Mouse (Mus musculus) hindbrain, embryonic 11.5 days (tissue): ENCODE results near the gene Skil. TPM values are rescaled to one million over a fixed set of nuclear protein-coding genes. Genes with fewer than 3 reads are reported as not detected.

ENCODE experiments used
- ATAC-seq: fragments of 200-750 bp; cut with Nextera tagmentation; 2 replicates; pipeline ENCODE4 v1.8.0; 2017; ENCODE audit warnings: mild to moderate bottlenecking, moderate TSS enrichment, moderate library complexity; ENCODE audit not compliant: low FRiP score
- DNase-seq: peaks from one replicate; pipeline ENCODE4 v3.0.0-alpha.2; 2015; ENCODE audit warnings: low spot score
- H3K27ac ChIP-seq: fragments of 300-500 bp; sonication (generic); 2 replicates; pipeline ENCODE4 v1.5.1; 2014; ENCODE audit warnings: mild to moderate bottlenecking, low read depth, low read length
- H3K27me3 ChIP-seq: fragments of 300-500 bp; sonication (generic); 2 replicates; pipeline ENCODE4 v1.6.1; 2014; ENCODE audit warnings: mild to moderate bottlenecking, low read length, moderate library complexity, mixed read lengths; ENCODE audit not compliant: control insufficient read depth, insufficient read depth
- H3K36me3 ChIP-seq: fragments of 300-500 bp; sonication (generic); 2 replicates; pipeline ENCODE4 v1.6.1; 2014; ENCODE audit warnings: mild to moderate bottlenecking, low read length, moderate library complexity, mixed read lengths; ENCODE audit not compliant: control insufficient read depth, insufficient read depth
- H3K4me1 ChIP-seq: fragments of 300-500 bp; sonication (generic); replicated peaks from 2 replicates; pipeline ENCODE4 v1.6.1; 2014; ENCODE audit warnings: low read length, mixed read lengths; ENCODE audit not compliant: control insufficient read depth, insufficient read depth
- H3K4me2 ChIP-seq: fragments of 300-500 bp; sonication (generic); replicated peaks from 2 replicates; pipeline ENCODE4 v1.6.1; 2014; ENCODE audit warnings: mild to moderate bottlenecking, low read depth, low read length
- H3K4me3 ChIP-seq: fragments of 300-500 bp; sonication (generic); 2 replicates; pipeline ENCODE4 v1.5.1; 2014; ENCODE audit warnings: low read depth, low read length
- H3K9ac ChIP-seq: fragments of 300-500 bp; sonication (generic); 2 replicates; pipeline ENCODE4 v1.6.1; 2014; ENCODE audit warnings: low read depth, low read length
- H3K9me3 ChIP-seq: fragments of 300-500 bp; sonication (generic); 2 replicates; pipeline ENCODE4 v1.6.1; 2016; ENCODE audit warnings: low read length; ENCODE audit not compliant: control insufficient read depth
- WGBS: fragments of 180-500 bp; shearing (Covaris S2); extraction: QIAGEN DNeasy Blood & Tissue Kit; methylation state at CpG from one replicate; pipeline ENCODE4 v1.1.7; 2014; 5-methylcytosine and 5-hydroxymethylcytosine counted together
- polyA plus RNA-seq: library from polyadenylated mRNA; unstranded; fragments of >200 nt; fragmentation: Nextera tagmentation; extraction: Ambion mirVana; gene quantifications from 2 replicates; pipeline ENCODE4 v1.2.1, GENCODE M21; 2014

Gene Skil
- polyA plus RNA-seq, 1 experiment from 2014 or later, result 71.1 TPM

DNA sequence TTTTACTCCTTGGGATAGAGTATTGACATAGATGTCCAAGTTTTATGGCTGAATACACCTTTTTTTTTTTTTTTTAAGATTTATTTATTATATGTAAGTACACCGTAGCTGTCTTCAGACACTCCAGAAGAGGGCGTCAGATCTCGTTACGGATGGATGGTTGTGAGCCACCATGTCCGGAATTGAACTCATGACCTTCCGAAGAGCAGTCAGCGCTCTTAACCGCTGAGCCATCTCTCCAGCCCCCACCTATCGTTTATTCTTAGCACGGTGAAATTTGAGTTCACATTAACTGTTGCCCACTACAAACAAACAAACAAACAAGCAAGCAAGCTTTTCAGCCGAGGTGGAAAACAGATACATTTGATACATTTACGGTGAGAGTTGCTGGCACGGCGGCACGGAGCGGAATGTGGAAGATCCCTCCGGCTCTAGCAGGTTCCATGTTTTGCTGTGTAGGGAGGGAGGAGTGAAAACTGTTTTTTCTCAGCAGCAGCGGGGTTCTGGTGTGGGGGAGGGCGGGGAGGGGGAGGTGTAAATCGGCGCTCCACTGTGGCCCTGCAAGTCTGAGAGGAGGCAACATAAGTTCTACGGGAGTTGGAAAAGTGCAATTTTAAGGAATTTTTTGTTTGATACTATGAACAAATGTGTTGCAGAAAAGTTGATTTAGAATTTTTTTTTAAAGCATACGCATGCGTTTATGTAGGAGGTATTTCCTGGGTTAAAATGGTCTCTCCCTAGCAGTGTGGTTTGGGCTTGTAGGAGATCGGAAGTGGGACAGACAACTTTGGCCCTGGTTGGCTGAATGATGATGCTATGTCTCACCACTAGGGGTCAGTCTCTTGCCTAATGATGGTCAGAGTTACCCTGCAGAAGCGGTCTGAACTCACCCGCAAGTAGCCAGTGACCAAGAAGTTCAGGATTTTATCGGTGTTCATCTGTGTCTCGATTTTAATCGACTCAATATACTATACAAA, 37.9 kb upstream of the Skil start:
- Histone ChIP-seq H3K9ac (no peak overlapping the region), H3K27ac (no peak overlapping the region), H3K4me1 (no peaks in the 10 kb centered on the region), H3K36me3 (no peaks in the 10 kb centered on the region), H3K27me3 (no peaks in the 10 kb centered on the region), H3K9me3 (no peaks in the 10 kb centered on the region), H3K4me3 (peak overlapping the region; percentile 28), H3K4me2 (peak overlapping the region; percentile 42)
- 6% methylated on average over 30 of the region's 30 CpGs for WGBS
- DNase-seq, result peak; percentile 86
- peak; percentile 89 for ATAC-seq

DNA sequence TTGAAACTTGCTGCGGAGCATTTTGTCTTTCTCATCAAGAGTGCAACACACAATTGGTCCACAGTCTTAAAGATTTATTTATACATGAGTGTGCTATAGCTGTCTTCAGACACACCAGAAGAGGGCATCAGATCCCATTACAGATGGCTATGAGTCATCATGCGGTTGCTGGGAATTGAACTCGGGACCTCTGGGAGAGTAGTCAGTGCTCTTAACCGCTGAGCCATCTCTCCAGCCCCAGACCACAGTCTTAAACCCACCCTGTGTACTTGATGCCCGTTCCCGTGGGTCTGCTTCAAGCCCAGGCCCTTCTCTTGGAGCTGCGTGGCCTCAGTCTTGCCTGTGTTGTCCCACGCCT, 34.1 kb upstream of the Skil start:
- DNase-seq, result no peak
- no peak for ATAC-seq
- Histone ChIP-seq H3K4me2 (no peak overlapping the region), H3K36me3 (no peaks in the 10 kb centered on the region), H3K27ac (no peak overlapping the region), H3K9ac (no peak overlapping the region), H3K9me3 (no peaks in the 10 kb centered on the region), H3K4me3 (no peak overlapping the region), H3K27me3 (no peaks in the 10 kb centered on the region), H3K4me1 (no peaks in the 10 kb centered on the region)
- 83% methylated on average over 8 of the region's 8 CpGs for WGBS

DNA sequence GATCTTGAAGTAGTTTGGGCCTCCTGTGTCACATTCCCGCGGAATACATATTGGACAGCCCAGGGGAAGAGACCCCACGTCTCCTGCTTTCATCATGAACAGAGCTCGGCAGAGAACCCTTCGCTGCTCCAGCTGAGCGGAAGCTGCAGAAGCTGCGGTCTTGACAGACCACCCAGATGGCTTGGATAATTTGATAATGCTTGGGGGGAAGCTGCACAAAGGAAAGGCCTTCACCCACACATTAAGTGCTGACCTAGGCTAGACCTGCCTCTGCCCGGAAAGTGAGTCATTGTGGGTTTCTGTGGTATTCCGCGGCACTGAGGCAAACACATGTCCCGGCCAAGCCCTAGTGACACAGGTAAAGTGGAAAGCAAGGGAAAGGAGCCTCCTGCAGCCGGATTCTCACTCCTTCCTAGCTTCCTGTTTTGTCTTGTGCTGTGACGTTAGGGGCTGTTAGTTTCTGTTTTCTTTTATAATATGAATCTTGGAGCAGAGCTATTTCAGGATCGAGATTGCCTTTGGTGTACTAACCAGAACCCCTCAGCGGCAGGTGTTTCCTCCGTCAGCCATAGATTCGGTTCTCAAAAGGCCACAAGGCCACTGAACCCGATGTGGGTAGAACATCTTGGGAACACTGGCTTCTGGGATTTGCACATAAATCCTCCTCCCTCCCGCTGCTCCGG, 33.6 kb upstream of the Skil start:
- no peaks in the 10 kb centered on the region for H3K9me3 ChIP-seq
- H3K4me1 ChIP-seq, result no peaks in the 10 kb centered on the region
- H3K36me3 ChIP-seq, result no peaks in the 10 kb centered on the region
- ATAC-seq (no peak), DNase-seq (peak; percentile 30)
- H3K9ac ChIP-seq, result no peak overlapping the region
- no peaks in the 10 kb centered on the region for H3K27me3 ChIP-seq
- no peak overlapping the region for H3K27ac ChIP-seq
- 64% methylated on average over 20 of the region's 20 CpGs for WGBS
- H3K4me3 ChIP-seq, result no peak overlapping the region
- no peak overlapping the region for H3K4me2 ChIP-seq

DNA sequence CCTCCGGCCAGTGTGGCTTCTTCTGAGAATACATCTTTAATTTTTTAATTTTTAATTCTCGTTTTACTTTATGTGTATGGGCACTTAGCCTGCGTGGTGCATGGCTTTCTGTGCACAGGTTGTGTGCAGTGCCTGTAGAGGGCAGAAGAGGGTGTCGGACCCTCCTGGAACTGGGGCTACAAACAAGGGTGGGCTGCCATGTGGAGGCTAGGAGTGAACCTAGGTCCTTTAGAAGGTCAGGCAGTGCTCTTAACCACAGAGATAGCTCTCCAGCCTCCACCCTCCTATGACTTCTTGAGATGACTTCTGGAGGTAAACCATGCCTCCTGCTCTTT, 33.1 kb upstream of the Skil start:
- no peaks in the 10 kb centered on the region for H3K27me3 ChIP-seq
- no peak overlapping the region for H3K9ac ChIP-seq
- H3K4me1 ChIP-seq, result no peaks in the 10 kb centered on the region
- no peak overlapping the region for H3K4me3 ChIP-seq
- no peaks in the 10 kb centered on the region for H3K9me3 ChIP-seq
- no peak for ATAC-seq
- no peak overlapping the region for H3K4me2 ChIP-seq
- 89% methylated on average over 4 of the region's 4 CpGs for WGBS
- DNase-seq, result no peak
- no peak overlapping the region for H3K27ac ChIP-seq
- no peaks in the 10 kb centered on the region for H3K36me3 ChIP-seq

DNA sequence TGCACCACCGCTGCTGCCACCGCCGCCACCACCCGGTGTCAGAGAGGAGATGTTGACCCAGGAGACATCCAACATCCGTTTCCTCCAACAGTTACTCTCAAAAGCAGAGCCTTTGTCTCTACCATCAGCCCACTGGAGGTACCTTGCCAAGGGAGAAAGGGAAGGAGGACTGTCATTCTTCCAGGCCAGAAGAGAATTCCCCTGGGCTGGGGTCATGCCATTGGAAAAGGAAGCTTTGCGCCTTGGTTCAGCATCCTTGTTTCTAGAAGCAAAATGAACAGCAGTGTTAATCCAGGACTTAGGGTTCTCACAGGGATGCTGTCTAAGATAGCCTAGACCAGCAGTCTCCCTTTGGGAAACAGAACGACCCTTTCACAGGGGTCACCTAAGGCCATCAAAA, 32.5 kb upstream of the Skil start:
- Histone ChIP-seq H3K4me2 (no peak overlapping the region), H3K36me3 (no peaks in the 10 kb centered on the region), H3K4me1 (no peaks in the 10 kb centered on the region), H3K27ac (no peak overlapping the region), H3K4me3 (no peak overlapping the region), H3K9me3 (no peaks in the 10 kb centered on the region), H3K27me3 (no peaks in the 10 kb centered on the region), H3K9ac (no peak overlapping the region)
- ATAC-seq, result no peak
- WGBS, result 94% methylated on average over 7 of the region's 7 CpGs
- DNase-seq, result no peak

DNA sequence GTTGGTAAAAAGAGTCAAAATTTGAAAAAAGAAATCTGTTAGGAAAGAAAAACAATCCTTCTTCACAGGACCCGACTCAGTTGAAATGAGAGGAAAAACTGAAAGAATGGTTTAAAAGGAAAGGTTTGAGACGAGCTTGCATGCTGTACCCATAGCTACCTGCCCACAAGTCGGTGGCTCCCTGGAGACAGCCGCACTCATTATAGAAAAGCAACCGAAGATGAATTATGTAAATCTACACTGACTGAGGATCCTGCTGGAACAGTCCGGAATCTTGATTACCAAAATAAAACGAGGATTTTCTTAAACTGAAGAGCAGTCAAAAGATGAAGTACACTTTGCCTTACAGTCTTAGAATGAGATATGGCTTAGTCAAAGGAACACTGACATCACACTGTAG, 26.4 kb upstream of the Skil start:
- no peaks in the 10 kb centered on the region for H3K27me3 ChIP-seq
- H3K27ac ChIP-seq, result no peak overlapping the region
- H3K36me3 ChIP-seq, result no peaks in the 10 kb centered on the region
- WGBS, result 90% methylated on average over 7 of the region's 7 CpGs
- no peak overlapping the region for H3K4me2 ChIP-seq
- H3K9me3 ChIP-seq, result no peaks in the 10 kb centered on the region
- ATAC-seq, result no peak
- no peaks in the 10 kb centered on the region for H3K4me1 ChIP-seq
- no peak for DNase-seq
- no peak overlapping the region for H3K4me3 ChIP-seq
- no peak overlapping the region for H3K9ac ChIP-seq

DNA sequence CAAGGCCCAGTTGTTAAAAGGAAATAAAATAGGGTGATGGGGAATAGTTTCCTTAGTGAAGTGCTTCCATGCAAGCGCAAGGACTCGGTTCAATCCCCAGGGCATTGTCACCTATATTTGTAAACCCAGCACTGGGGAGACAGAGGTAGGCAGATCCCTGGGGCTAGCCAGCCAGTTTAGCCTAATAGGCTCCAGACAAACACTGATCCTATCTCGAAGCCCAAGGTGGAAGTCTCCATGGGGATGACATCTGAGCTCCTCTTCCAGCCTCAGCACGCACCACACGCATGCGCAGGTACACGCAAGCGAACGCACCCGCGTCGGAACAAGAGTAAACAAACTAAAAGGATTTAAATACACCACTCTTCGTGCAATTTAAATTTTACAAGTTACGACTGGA, 23.1 kb upstream of the Skil start:
- DNase-seq, result no peak
- Histone ChIP-seq H3K4me3 (no peak overlapping the region), H3K9ac (no peak overlapping the region), H3K4me2 (no peak overlapping the region), H3K36me3 (no peaks in the 10 kb centered on the region), H3K27ac (no peak overlapping the region), H3K9me3 (no peaks in the 10 kb centered on the region), H3K4me1 (no peaks in the 10 kb centered on the region), H3K27me3 (no peaks in the 10 kb centered on the region)
- no peak for ATAC-seq
- WGBS, result 93% methylated on average over 14 of the region's 14 CpGs

DNA sequence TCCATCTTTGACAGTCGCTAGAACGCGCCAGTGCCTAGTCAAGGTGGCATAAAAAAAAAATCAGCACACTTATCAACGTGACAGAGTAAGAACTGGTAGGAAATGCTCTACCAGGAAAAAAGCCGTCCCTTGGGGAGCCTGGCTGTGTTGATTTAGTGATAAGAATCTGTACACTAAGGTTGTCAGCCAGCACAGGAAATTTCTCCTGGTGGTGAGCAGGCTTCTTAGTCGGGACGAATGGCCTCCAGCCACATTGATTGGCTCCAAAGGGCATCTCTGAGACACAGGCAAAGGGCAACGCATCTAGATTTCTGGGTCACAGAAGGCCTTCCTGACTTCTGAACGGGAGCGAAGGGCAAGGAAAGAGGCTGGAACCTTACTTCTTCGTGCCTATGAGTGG, 19.1 kb upstream of the Skil start:
- no peak for ATAC-seq
- no peak overlapping the region for H3K27ac ChIP-seq
- WGBS, result 76% methylated on average over 11 of the region's 11 CpGs
- no peak overlapping the region for H3K4me2 ChIP-seq
- H3K9me3 ChIP-seq, result no peaks in the 10 kb centered on the region
- H3K36me3 ChIP-seq, result no peaks in the 10 kb centered on the region
- H3K4me3 ChIP-seq, result no peak overlapping the region
- H3K4me1 ChIP-seq, result no peaks in the 10 kb centered on the region
- H3K27me3 ChIP-seq, result no peaks in the 10 kb centered on the region
- H3K9ac ChIP-seq, result no peak overlapping the region
- no peak for DNase-seq
